Mouse (Mus musculus) neural tube, embryonic 12.5 days (tissue): ENCODE results near the gene Slco3a1. TPM values are rescaled to one million over a fixed set of nuclear protein-coding genes. Genes with fewer than 3 reads are reported as not detected.

ENCODE experiments used
- ATAC-seq: fragments of 200-750 bp; cut with Nextera tagmentation; 2 replicates; pipeline ENCODE4 v1.8.0; 2017; ENCODE audit warnings: low read depth, mild to moderate bottlenecking, moderate TSS enrichment, moderate library complexity; ENCODE audit not compliant: low FRiP score
- H3K27ac ChIP-seq: fragments of 300-500 bp; sonication (generic); 2 replicates; pipeline ENCODE4 v1.5.1; 2016
- H3K27me3 ChIP-seq: fragments of 300-500 bp; sonication (generic); replicated peaks from 2 replicates; pipeline ENCODE4 v1.6.1; 2016; ENCODE audit warnings: mild to moderate bottlenecking
- H3K36me3 ChIP-seq: fragments of 300-500 bp; sonication (generic); 2 replicates; pipeline ENCODE4 v1.6.1; 2016; ENCODE audit warnings: mild to moderate bottlenecking
- H3K4me1 ChIP-seq: fragments of 300-500 bp; sonication (generic); 2 replicates; pipeline ENCODE4 v1.6.1; 2016
- H3K4me2 ChIP-seq: fragments of 300-500 bp; sonication (generic); replicated peaks from 2 replicates; pipeline ENCODE4 v1.6.1; 2016; ENCODE audit warnings: mild to moderate bottlenecking
- H3K4me3 ChIP-seq: fragments of 300-500 bp; sonication (generic); 2 replicates; pipeline ENCODE4 v1.5.1; 2016
- H3K9ac ChIP-seq: fragments of 300-500 bp; sonication (generic); 2 replicates; pipeline ENCODE4 v1.6.1; 2016; ENCODE audit warnings: mild to moderate bottlenecking
- H3K9me3 ChIP-seq: fragments of 300-500 bp; sonication (generic); 2 replicates; pipeline ENCODE4 v1.6.1; 2016; ENCODE audit warnings: mild to moderate bottlenecking
- WGBS: fragments of 180-500 bp; shearing (Covaris S2); methylation state at CpG from one replicate; pipeline ENCODE4 v1.1.7; 2016; 5-methylcytosine and 5-hydroxymethylcytosine counted together
- polyA plus RNA-seq: library from polyadenylated mRNA; unstranded; fragments of >200 nt; fragmentation: Nextera tagmentation; extraction: Ambion mirVana; gene quantifications from 2 replicates; pipeline ENCODE4 v1.2.1, GENCODE M21; 2016

Gene Slco3a1
- polyA plus RNA-seq, 1 experiment from 2014 or later: 26.6 TPM

GRCm38 (mm10) chr7:74526030-74526429, 28.6 kb downstream of the Slco3a1 start:
- H3K27me3 ChIP-seq: peaks cover 4% of the 10 kb centered on the region; the same call in 1 of the 2 replicates
- 93% methylated on average over 4 of the region's 4 CpGs for WGBS
- no peaks in the 10 kb centered on the region for H3K36me3 ChIP-seq
- H3K4me2 ChIP-seq: no peak overlapping the region
- no peak overlapping the region for H3K9ac ChIP-seq
- no peak overlapping the region for H3K27ac ChIP-seq
- no peak for ATAC-seq
- H3K4me3 ChIP-seq: no peak overlapping the region
- H3K9me3 ChIP-seq: no peaks in the 10 kb centered on the region
- H3K4me1 ChIP-seq: no peaks in the 10 kb centered on the region; the same call in 1 of the 2 replicates

GRCm38 (mm10) chr7:74525586-74525985, 29.0 kb downstream of the Slco3a1 start:
- WGBS: 80% methylated on average over 2 of the region's 2 CpGs
- no peaks in the 10 kb centered on the region for H3K9me3 ChIP-seq
- H3K36me3 ChIP-seq: no peaks in the 10 kb centered on the region
- no peak for ATAC-seq
- H3K4me2 ChIP-seq: no peak overlapping the region
- H3K9ac ChIP-seq: no peak overlapping the region
- H3K4me3 ChIP-seq: no peak overlapping the region
- peaks cover 4% of the 10 kb centered on the region; the same call in 1 of the 2 replicates for H3K27me3 ChIP-seq
- H3K27ac ChIP-seq: no peak overlapping the region
- no peaks in the 10 kb centered on the region; the same call in 1 of the 2 replicates for H3K4me1 ChIP-seq

DNA sequence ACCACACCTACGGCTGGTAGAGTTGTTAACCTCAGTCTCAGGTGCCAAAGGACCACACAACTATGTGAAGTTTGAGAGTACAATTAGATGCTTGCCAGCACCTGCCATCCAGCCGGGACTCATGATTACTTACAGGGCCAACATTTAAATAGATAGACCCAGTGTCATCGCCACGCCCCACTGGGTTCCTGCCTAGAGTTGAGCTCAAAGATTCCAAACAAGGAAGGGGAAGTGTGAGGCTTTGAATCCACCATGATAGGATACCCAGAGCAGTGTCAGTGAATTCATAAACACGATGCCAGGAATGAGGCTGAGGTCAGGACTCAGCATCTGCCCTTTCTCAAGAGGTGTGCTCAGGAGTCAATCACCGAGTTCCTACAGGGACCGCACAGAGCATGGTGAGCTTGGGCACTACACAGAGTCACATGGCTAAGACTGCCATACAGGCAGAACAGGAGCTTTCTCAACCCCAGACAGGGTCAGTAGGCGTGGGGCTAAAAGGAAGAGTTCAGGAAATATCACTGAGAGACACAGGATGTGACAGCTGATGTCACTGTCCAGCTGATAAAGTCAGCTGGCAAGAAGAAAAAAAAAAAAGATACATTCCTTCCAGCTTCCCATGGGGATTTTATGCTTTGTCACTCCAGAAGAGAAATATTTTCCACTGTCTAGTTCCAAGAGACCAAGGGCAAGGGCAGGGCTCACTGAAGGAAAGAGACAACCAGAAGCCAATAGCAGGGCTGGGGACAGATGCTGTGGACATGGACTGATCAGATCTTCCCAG, 30.2 kb downstream of the Slco3a1 start:
- no peak overlapping the region for H3K4me3 ChIP-seq
- H3K9ac ChIP-seq: no peak overlapping the region
- H3K4me1 ChIP-seq: no peaks in the 10 kb centered on the region; the same call in 1 of the 2 replicates
- WGBS: 86% methylated on average over 8 of the region's 8 CpGs
- ATAC-seq: no peak
- H3K36me3 ChIP-seq: no peaks in the 10 kb centered on the region
- no peak overlapping the region for H3K4me2 ChIP-seq
- H3K27me3 ChIP-seq: peaks cover 4% of the 10 kb centered on the region; the same call in 1 of the 2 replicates
- no peak overlapping the region for H3K27ac ChIP-seq
- no peaks in the 10 kb centered on the region for H3K9me3 ChIP-seq

DNA sequence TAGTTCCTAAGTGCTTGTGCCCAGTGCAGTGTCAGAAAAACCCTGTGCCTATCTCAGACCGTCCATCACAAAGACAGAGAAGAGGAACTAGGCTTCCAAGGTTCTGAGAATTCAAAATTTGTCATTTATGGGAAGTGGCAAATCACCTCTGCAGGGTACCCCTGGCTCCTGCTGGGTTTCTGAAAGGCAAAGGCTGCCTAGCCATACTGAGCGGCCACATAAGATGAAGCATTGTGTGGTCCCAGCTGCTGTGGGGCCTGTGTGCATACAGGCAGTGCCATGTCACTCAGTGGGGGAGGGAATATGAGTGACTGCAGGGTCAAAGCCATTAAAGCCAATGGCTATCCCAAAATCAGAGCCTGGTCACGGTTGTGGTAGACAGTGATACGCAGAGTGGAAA, 31.5 kb downstream of the Slco3a1 start:
- Histone ChIP-seq H3K4me2 (no peak overlapping the region), H3K9ac (no peak overlapping the region), H3K4me1 (no peaks in the 10 kb centered on the region; the same call in 1 of the 2 replicates), H3K9me3 (no peaks in the 10 kb centered on the region), H3K4me3 (no peak overlapping the region), H3K27me3 (peaks cover 4% of the 10 kb centered on the region; the same call in 1 of the 2 replicates), H3K27ac (no peak overlapping the region), H3K36me3 (no peaks in the 10 kb centered on the region)
- no peak for ATAC-seq
- whole genome bisulfite sequencing: 33% methylated on average over 4 of the region's 4 CpGs

- Histone ChIP-seq H3K27me3 (peaks cover 4% of the 10 kb centered on the region; the same call in 1 of the 2 replicates), H3K4me3 (no peak overlapping the region), H3K36me3 (no peaks in the 10 kb centered on the region), H3K9me3 (no peaks in the 10 kb centered on the region), H3K9ac (no peak overlapping the region), H3K4me1 (no peaks in the 10 kb centered on the region; the same call in 1 of the 2 replicates), H3K27ac (no peak overlapping the region), H3K4me2 (no peak overlapping the region)
- ATAC-seq: no peak
- 89% methylated on average over 4 of the region's 4 CpGs for WGBS
Observed at GRCm38 (mm10) chr7:74522260-74522659, 32.3 kb downstream of the Slco3a1 start.

DNA sequence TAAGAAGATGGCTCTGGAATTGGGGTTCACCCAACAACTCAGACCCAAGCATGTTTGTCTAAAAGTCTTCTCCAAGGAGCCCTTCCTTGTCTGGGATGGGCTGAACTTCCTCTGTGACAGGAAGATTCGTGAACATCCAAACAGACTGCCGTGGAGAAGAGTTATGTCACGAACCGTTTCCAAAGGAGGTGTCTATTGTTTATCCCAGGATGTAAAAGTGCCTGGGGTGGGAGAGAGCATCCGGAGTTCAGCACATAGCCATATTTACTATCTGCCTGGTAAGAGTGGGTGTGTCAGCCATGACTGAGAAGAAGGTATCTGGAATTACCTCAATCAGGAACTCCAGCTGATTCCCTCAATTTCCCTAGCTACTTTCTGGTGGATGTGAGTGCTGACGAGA, 35.2 kb downstream of the Slco3a1 start:
- Histone ChIP-seq H3K27me3 (peaks cover 4% of the 10 kb centered on the region; the same call in 1 of the 2 replicates), H3K9me3 (no peaks in the 10 kb centered on the region), H3K4me1 (no peaks in the 10 kb centered on the region; the same call in 1 of the 2 replicates), H3K4me3 (no peak overlapping the region), H3K4me2 (no peak overlapping the region), H3K36me3 (no peaks in the 10 kb centered on the region), H3K9ac (no peak overlapping the region), H3K27ac (no peak overlapping the region)
- no peak for ATAC-seq
- 58% methylated on average over 6 of the region's 6 CpGs for WGBS

GRCm38 (mm10) chr7:74518776-74519175, 35.8 kb downstream of the Slco3a1 start:
- H3K27me3 ChIP-seq: peaks cover 4% of the 10 kb centered on the region; the same call in 1 of the 2 replicates
- no peak for ATAC-seq
- no peaks in the 10 kb centered on the region; the same call in 1 of the 2 replicates for H3K4me1 ChIP-seq
- H3K27ac ChIP-seq: no peak overlapping the region
- no peak overlapping the region for H3K4me3 ChIP-seq
- H3K36me3 ChIP-seq: no peaks in the 10 kb centered on the region
- WGBS: 93% methylated on average over 1 of the region's 1 CpGs
- H3K9me3 ChIP-seq: no peaks in the 10 kb centered on the region
- H3K9ac ChIP-seq: no peak overlapping the region
- H3K4me2 ChIP-seq: no peak overlapping the region

DNA sequence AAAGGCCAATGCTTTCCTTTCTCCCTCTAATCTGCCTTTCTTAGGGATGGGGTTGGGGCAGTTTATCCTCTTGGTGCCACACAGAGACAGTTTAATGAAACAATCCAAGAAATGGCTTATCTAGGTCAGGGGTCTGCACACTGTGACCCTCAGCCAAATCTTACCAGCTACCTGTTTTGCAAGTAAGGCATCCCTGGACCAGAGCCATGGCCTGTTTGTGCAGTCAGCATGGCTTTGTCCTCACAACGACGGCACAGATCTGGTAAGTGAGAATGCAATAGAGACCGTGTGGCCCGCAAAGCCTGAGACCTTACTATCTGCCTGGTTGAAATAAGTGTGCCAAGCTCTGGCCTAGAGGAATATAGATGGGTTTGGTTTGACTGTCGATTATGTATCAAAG, 36.3 kb downstream of the Slco3a1 start:
- Histone ChIP-seq H3K9ac (no peak overlapping the region), H3K9me3 (no peaks in the 10 kb centered on the region), H3K27ac (no peak overlapping the region), H3K4me1 (no peaks in the 10 kb centered on the region; the same call in 1 of the 2 replicates), H3K27me3 (peaks cover 4% of the 10 kb centered on the region; the same call in 1 of the 2 replicates), H3K4me3 (no peak overlapping the region), H3K4me2 (no peak overlapping the region), H3K36me3 (no peaks in the 10 kb centered on the region)
- ATAC-seq: no peak
- 91% methylated on average over 5 of the region's 5 CpGs for WGBS

GRCm38 (mm10) chr7:74510676-74511075, 43.9 kb downstream of the Slco3a1 start:
- 69% methylated on average over 1 of the region's 1 CpGs for WGBS
- ATAC-seq: peak; percentile 41; the same call in 1 of the 2 replicates
- H3K4me2 ChIP-seq: no peak overlapping the region

DNA sequence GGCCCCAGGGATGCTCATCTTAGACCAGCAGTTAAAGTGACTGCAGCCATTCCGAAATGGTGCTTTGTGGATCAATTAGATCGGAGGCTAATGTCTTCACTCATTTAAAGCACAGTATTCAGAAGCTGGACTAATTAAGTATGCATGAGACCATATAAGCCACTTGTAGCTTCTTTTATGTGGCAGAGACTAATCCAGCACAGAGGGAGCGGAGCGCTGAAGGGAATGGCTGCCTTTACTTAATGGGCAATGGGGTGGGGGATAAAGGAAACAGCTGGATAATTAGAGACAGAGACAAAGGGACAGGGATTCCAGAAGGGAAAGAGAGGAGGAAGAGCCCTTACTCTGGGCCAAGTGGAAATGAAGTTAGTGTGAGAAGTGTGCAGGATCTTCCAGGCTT, 46.4 kb downstream of the Slco3a1 start:
- no peaks in the 10 kb centered on the region for H3K4me1 ChIP-seq
- H3K27me3 ChIP-seq: peaks cover 5% of the 10 kb centered on the region; the same call in 1 of the 2 replicates
- no peak overlapping the region for H3K9ac ChIP-seq
- no peaks in the 10 kb centered on the region for H3K36me3 ChIP-seq
- 22% methylated on average over 4 of the region's 4 CpGs for WGBS
- no peak overlapping the region for H3K27ac ChIP-seq
- no peak overlapping the region for H3K4me3 ChIP-seq
- H3K4me2 ChIP-seq: no peak overlapping the region
- H3K9me3 ChIP-seq: no peaks in the 10 kb centered on the region
- ATAC-seq: peak; percentile 56; the same call in 1 of the 2 replicates

More at GRCm38 (mm10) chr7:74510676-74511075, 43.9 kb downstream of the Slco3a1 start:
- Histone ChIP-seq H3K9ac (no peak overlapping the region), H3K4me3 (no peak overlapping the region), H3K27me3 (no peaks in the 10 kb centered on the region), H3K9me3 (no peaks in the 10 kb centered on the region), H3K4me1 (no peaks in the 10 kb centered on the region), H3K36me3 (no peaks in the 10 kb centered on the region), H3K27ac (no peak overlapping the region)

GRCm38 (mm10) chr7:74506856-74507255, 47.7 kb downstream of the Slco3a1 start:
- H3K27ac ChIP-seq: no peak overlapping the region
- no peaks in the 10 kb centered on the region for H3K36me3 ChIP-seq
- no peak overlapping the region for H3K4me3 ChIP-seq
- peaks cover 5% of the 10 kb centered on the region; the same call in 1 of the 2 replicates for H3K27me3 ChIP-seq
- H3K4me1 ChIP-seq: no peaks in the 10 kb centered on the region
- H3K9me3 ChIP-seq: no peaks in the 10 kb centered on the region
- H3K9ac ChIP-seq: no peak overlapping the region
- H3K4me2 ChIP-seq: no peak overlapping the region
- 84% methylated on average over 5 of the region's 5 CpGs for WGBS
- no peak for ATAC-seq

GRCm38 (mm10) chr7:74505635-74506034, 48.9 kb downstream of the Slco3a1 start:
- peaks cover 5% of the 10 kb centered on the region; the same call in 1 of the 2 replicates for H3K27me3 ChIP-seq
- H3K4me2 ChIP-seq: no peak overlapping the region
- ATAC-seq: no peak
- 85% methylated on average over 10 of the region's 10 CpGs for WGBS
- no peaks in the 10 kb centered on the region for H3K4me1 ChIP-seq
- H3K36me3 ChIP-seq: no peaks in the 10 kb centered on the region
- no peaks in the 10 kb centered on the region for H3K9me3 ChIP-seq
- H3K27ac ChIP-seq: no peak overlapping the region
- H3K4me3 ChIP-seq: no peak overlapping the region
- H3K9ac ChIP-seq: no peak overlapping the region
